Mouse (Mus musculus) heart, adult 2 months (tissue): ENCODE results near the gene Slc25a16.

Experiments
- CTCF ChIP-seq: fragments of 200-600 bp; IDR thresholded peaks from 2 replicates; pipeline ENCODE4 v1.8.1; 2022; ENCODE audit warnings: antibody characterized with exemption, mild to moderate bottlenecking, moderate library complexity
- POLR2A ChIP-seq: fragments of 200-500 bp; IDR thresholded peaks from 2 replicates; pipeline ENCODE4 v1.6.1; 2011; ENCODE audit warnings: mild to moderate bottlenecking, low read depth, low read length, control low read depth; ENCODE audit not compliant: insufficient read depth

- TF ChIP-seq POLR2A: no peak
- no peak for TF ChIP-seq CTCF
These were observed 73.6 kb downstream of the Slc25a16 start for GRCm38 (mm10) chr10:62993991-62994390.
